In genomic region chr6:100010954-100011481, GRCm38 (mm10) we compare ENCODE assay signal across 9 mouse cellular contexts.
DNase-seq lines count a peak whose midpoint lies in the region; ATAC-seq and TF ChIP-seq lines count a peak whose summit lies in the region.
"Had no signal": no experiment of that assay in that cellular context is flagged by ENCODE, and none has a peak within 500 bp of the region (broad histone marks: within the 10 kb centered on the region; RNA-seq: fewer than 3 reads in every experiment).

No protein-coding gene starts in this region.

- H3K4me3 ChIP-seq in heart, embryonic 16.5 days (ENCODE audit: low read length): no peak overlapping the region
- H3K4me3 ChIP-seq in midbrain, embryonic 12.5 days: no peak overlapping the region
- no peak overlapping the region for H3K4me3 ChIP-seq in midbrain, embryonic 11.5 days (ENCODE audit: low read depth, low read length)
- H3K4me3 ChIP-seq in intestine, postnatal 0 days (ENCODE audit: low read depth, low read length): no peak overlapping the region
- no peak overlapping the region for H3K4me3 ChIP-seq in stomach, embryonic 15.5 days (replicated peaks)

- peaks cover 22% of the 10 kb centered on the region for H3K4me1 ChIP-seq in heart, embryonic 16.5 days (ENCODE audit: control insufficient read depth, insufficient read depth, low read length)
- H3K4me1 ChIP-seq in midbrain, embryonic 12.5 days: peaks cover 11% of the 10 kb centered on the region
- peaks cover 5% of the 10 kb centered on the region; the same call in 1 of the 2 replicates for H3K4me1 ChIP-seq in midbrain, embryonic 11.5 days (ENCODE audit: control insufficient read depth, insufficient read depth, low read length)
- no peaks in the 10 kb centered on the region for H3K4me1 ChIP-seq in intestine, postnatal 0 days (replicated peaks; ENCODE audit: control insufficient read depth, insufficient read depth, low read length)
- H3K4me1 ChIP-seq in stomach, embryonic 15.5 days: peaks cover 7% of the 10 kb centered on the region

- peak overlapping the region; percentile 44 for H3K27ac ChIP-seq in heart, embryonic 16.5 days (ENCODE audit: low read length)
- no peak overlapping the region for H3K27ac ChIP-seq in midbrain, embryonic 12.5 days (replicated peaks)
- H3K27ac ChIP-seq in midbrain, embryonic 11.5 days (ENCODE audit: low read depth, low read length): no peak overlapping the region
- no peak overlapping the region for H3K27ac ChIP-seq in intestine, postnatal 0 days (ENCODE audit: low read depth, low read length)
- H3K27ac ChIP-seq in stomach, embryonic 15.5 days: 0 out of 2 replicates have a peak overlapping the region, but pooled peaks have one; percentile 16

- no peak for DNase-seq in heart, adult 18-20 months
- DNase-seq in midbrain, embryonic 11.5 days (ENCODE audit: low spot score, missing footprints): no peak
- no peak for DNase-seq in yolk sac, embryonic 10.5 days (ENCODE audit: low spot score)
- DNase-seq in thymus, postnatal 14 days: no peak
- DNase-seq: cerebellum, adult 11-12 months had no signal

- no peak overlapping the region for H3K9ac ChIP-seq in heart, embryonic 16.5 days (ENCODE audit: low read length)
- no peak overlapping the region for H3K9ac ChIP-seq in midbrain, embryonic 12.5 days (replicated peaks)
- no peak overlapping the region for H3K9ac ChIP-seq in midbrain, embryonic 11.5 days (ENCODE audit: low read length)
- H3K9ac ChIP-seq in intestine, postnatal 0 days (ENCODE audit: low read depth, low read length): no peak overlapping the region
- no peak overlapping the region for H3K9ac ChIP-seq in stomach, embryonic 15.5 days

- H3K4me2 ChIP-seq in heart, embryonic 16.5 days (ENCODE audit: low read depth, low read length): peak overlapping the region; percentile 33
- H3K4me2 ChIP-seq in midbrain, embryonic 12.5 days (replicated peaks): 0 out of 2 replicates have a peak overlapping the region, but pooled peaks have one; percentile 19
- no peak overlapping the region for H3K4me2 ChIP-seq in midbrain, embryonic 11.5 days
- peak overlapping the region; percentile 47 for H3K4me2 ChIP-seq in intestine, postnatal 0 days (replicated peaks; ENCODE audit: low read depth)
- peak overlapping the region; percentile 40 for H3K4me2 ChIP-seq in stomach, embryonic 15.5 days

- TF ChIP-seq CTCF in intestine, postnatal 0 days (IDR thresholded peaks at IDR 0.05; ENCODE audit: low read depth): no peak

- H3K36me3 ChIP-seq in heart, embryonic 16.5 days (ENCODE audit: control insufficient read depth, insufficient read depth): no peaks in the 10 kb centered on the region
- H3K36me3 ChIP-seq in midbrain, embryonic 12.5 days: no peaks in the 10 kb centered on the region
- no peaks in the 10 kb centered on the region for H3K36me3 ChIP-seq in midbrain, embryonic 11.5 days (ENCODE audit: control insufficient read depth, insufficient read depth, low read length)
- no peaks in the 10 kb centered on the region for H3K36me3 ChIP-seq in intestine, postnatal 0 days (ENCODE audit: control insufficient read depth, insufficient read depth)
- no peaks in the 10 kb centered on the region for H3K36me3 ChIP-seq in stomach, embryonic 15.5 days

- WGBS in heart, embryonic 16.5 days: 63% methylated on average over 9 of the region's 9 CpGs
- 71% methylated on average over 9 of the region's 9 CpGs for WGBS in midbrain, embryonic 12.5 days
- 79% methylated on average over 9 of the region's 9 CpGs for WGBS in midbrain, embryonic 11.5 days
- WGBS in intestine, postnatal 0 days: 26% methylated on average over 9 of the region's 9 CpGs
- WGBS in stomach, embryonic 15.5 days: 42% methylated on average over 9 of the region's 9 CpGs

- H3K9me3 ChIP-seq in heart, embryonic 16.5 days (replicated peaks; ENCODE audit: control insufficient read depth, low read length): no peaks in the 10 kb centered on the region
- no peaks in the 10 kb centered on the region for H3K9me3 ChIP-seq in midbrain, embryonic 12.5 days
- no peaks in the 10 kb centered on the region for H3K9me3 ChIP-seq in midbrain, embryonic 11.5 days (ENCODE audit: control insufficient read depth, low read length)
- H3K9me3 ChIP-seq in intestine, postnatal 0 days (ENCODE audit: control insufficient read depth): no peaks in the 10 kb centered on the region
- no peaks in the 10 kb centered on the region for H3K9me3 ChIP-seq in stomach, embryonic 15.5 days

- no peak for ATAC-seq in heart, embryonic 16.5 days (replicated peaks; ENCODE audit: extremely low read depth, insufficient read depth, low FRiP score)
- no peak for ATAC-seq in midbrain, embryonic 12.5 days (ENCODE audit: low FRiP score, low read depth)
- ATAC-seq in midbrain, embryonic 11.5 days (ENCODE audit: low FRiP score): no peak
- ATAC-seq in intestine, postnatal 0 days: no peak
- no peak for ATAC-seq in stomach, embryonic 15.5 days (ENCODE audit: insufficient read depth, low FRiP score, low read depth)

- H3K27me3 ChIP-seq in heart, embryonic 16.5 days (ENCODE audit: control insufficient read depth, insufficient read depth, low read length): peaks cover 5% of the 10 kb centered on the region; the same call in 1 of the 2 replicates
- peaks cover 45% of the 10 kb centered on the region for H3K27me3 ChIP-seq in midbrain, embryonic 12.5 days
- H3K27me3 ChIP-seq in midbrain, embryonic 11.5 days (ENCODE audit: control insufficient read depth, insufficient read depth, low read length): no peaks in the 10 kb centered on the region
- H3K27me3 ChIP-seq in intestine, postnatal 0 days (replicated peaks; ENCODE audit: control insufficient read depth, insufficient read depth, low read length): 0 out of 2 replicates have a peak, but pooled peaks cover 3% of the 10 kb centered on the region
- H3K27me3 ChIP-seq in stomach, embryonic 15.5 days (replicated peaks): no peaks in the 10 kb centered on the region

Comparison
In these comparisons a context has a peak if more than half of its experiments do, and no peak if none do; other contexts are left out.
1. H3K27ac ChIP-seq: peak in heart, embryonic 16.5 days (single experiment) and stomach, embryonic 15.5 days (single experiment); none in midbrain, embryonic 12.5 days (single experiment), midbrain, embryonic 11.5 days (single experiment) and intestine, postnatal 0 days (single experiment).